Mouse (Mus musculus): Measurements from ENCODE around the gene Rae1.

The Rae1 gene

DNA sequence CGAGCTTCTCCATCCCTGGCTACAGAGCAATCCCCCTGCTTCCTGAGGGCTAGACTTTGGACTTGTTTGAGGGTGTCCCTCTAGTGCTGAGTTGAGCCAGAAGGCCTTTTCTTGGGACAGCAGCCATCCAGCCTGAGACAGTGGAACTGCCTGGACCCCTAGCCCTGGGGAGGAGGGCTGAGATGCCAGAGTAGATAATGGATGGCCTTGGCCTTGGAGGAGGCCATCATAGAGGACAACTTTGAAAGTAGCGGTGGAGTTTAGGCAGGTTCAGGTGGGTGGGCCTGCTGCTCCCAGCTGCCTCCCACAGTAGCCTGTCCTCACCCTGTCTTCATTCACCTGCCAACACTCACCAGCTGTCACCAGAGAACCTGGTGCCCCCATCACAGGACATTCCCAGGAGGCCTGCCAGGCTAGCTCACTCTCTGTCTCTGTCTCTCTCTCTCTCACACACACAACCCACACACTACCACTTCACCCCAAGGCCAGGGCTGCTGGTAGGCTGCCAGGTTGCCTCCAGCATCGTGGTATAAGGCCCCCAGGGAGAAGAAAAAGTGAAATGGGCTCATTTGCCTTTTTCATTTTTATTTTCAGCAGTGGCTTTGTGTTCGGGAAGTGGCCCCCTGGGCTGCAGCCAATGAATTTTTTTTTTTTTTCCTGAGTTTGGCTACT, 28.0 kb downstream of the Rae1 start:
- DNase-seq = no peak

- DNase-seq = no peak
Measured at GRCm38 (mm10) chr2:173028508-173029031, 28.7 kb downstream of the Rae1 start.

GRCm38 (mm10) chr2:173030591-173031338, 30.8 kb downstream of the Rae1 start:
- no peak for DNase-seq

- DNase-seq = no peak
Measured at GRCm38 (mm10) chr2:173033531-173033930, 33.6 kb downstream of the Rae1 start.

DNA sequence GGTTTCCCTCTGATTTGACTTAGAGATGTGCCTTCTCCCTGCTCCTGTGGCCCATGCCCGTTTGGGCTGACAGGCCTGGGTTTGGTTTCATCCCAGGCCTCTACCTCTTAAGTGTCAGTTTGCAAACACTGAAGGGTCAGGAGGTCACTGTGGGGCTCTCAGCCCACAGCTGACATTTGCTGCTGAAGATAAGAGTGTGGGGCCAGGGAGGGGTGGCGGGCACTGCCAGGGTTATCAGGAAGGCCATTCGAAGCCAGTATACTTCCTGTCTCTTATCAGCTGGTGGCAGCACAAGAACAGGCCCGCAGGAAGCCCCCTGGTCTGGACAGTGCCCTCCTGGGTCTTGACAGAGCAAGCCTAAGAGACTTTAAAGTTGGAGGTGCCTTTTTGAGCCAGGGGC, 35.1 kb downstream of the Rae1 start:
- DNase-seq = no peak

DNA sequence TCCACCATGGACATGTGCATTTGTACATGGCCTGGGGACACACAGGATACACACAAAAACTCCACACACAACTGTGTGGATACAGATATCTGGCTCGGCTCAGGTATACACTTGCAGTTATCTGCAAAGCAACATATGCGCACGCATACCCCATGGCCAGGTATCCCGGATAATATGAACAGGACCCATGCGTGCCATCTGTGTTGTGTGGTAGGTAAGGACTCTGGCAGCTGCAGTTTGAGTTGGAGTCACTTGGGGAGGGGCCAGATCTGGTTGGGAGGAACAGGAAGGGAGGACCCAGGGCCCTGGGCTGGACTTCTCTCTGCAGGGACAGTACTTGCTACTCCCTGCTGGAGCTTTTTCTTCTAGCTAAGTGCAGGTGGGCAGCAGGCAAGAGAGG, 35.7 kb downstream of the Rae1 start:
- DNase-seq = no peak

- DNase-seq = no peak
Measured at GRCm38 (mm10) chr2:173036055-173036454, 36.1 kb downstream of the Rae1 start.

DNA sequence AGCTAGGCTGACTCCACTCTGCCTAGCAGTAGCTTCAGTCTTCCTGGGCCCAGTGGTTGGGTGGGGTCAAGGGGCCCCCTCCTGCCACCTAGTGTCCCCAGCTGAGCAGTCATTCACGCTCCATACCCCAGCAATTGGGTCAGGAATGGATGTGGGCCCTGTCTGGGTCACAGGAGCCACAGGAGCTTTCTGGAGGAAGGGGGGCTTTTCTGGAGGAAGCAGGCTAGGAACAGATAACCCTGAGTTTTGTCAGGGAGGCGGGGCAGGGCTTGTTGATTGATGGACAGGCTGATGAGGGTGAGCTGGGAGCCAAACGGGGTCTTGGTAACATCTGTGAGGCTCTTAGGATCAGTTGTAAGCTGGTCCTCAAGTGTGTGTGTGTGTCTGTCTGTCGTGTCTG, 36.7 kb downstream of the Rae1 start:
- DNase-seq = no peak

DNA sequence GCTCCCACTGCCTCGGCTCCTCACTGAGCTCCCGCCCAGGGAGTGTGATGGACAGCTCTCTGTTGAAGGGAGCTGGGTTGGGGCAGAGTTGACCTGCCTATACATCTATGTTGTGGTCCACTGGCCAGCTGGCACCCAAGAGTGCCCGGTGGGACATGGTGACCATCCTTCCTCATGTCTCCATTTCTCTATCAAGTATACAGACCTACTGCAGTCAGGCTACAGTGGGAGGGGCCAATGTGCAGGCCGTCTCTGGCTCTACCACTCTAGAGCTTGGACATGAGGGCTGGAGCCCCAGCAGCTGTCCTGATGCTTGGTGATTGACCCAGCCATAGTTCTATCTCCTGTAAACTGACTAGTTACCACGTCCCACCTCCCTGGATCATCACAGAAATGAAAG, 37.4 kb downstream of the Rae1 start:
- no peak for DNase-seq

DNA sequence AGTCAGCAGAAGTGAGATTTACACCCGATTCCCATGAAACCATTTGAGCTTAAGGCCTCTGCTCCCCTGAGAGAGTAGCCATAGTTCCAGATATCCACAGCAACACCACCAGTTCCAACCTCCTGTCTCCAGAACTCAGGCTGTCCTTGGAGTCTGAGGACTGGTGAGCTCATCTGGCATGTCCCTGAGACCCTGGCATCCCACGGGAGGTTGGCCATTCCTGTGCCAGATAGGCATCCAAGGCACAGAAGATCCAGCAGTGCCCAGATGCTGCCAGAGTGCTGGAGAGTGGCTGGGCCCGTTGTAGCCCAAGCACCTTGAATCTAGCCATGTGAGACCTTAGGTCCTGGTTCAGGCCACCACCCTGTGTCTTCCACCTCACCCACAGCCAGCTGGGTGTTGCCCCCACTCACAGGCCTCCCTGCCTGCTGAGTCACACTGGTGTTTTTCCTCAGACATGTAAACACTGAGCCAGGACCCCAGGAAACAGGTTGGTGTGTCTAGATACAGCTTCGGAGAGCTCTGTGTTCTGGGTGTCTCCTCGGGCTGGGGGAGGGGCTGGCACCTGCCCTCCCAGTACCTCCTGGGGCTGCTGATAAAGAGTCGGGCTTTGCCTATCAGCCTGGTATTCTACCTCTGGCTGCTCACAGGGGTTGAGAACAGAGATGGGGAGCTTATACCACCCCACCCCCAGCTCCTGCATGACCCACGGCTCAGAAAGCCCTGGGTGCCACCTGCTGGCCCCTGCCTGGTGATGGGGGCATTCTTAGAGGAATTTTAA, 38.1 kb downstream of the Rae1 start:
- DNase-seq = no peak

DNA sequence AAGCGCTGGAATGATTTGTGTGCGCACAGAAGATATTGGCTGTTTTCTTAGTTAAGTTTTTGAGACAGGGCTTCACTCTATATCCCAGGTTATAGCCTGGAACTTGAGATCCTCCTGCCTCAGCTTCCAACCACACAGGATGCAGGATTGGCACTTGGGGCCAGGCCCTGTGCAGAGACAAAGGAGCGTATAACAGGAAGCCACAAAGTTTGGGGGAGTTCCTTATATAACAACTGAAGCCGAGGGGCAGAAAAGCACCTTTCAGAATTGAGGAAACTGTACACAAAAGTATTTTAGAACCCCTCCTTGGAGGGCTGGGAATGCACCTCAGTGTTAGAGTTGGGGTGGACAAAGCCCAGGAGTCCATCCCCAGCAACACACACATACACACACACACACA, 39.1 kb downstream of the Rae1 start:
- no peak for DNase-seq

- DNase-seq = no peak
Measured at GRCm38 (mm10) chr2:173040803-173041202, 40.9 kb downstream of the Rae1 start.

GRCm38 (mm10) chr2:173041242-173041641, 41.3 kb downstream of the Rae1 start:
- no peak for DNase-seq

GRCm38 (mm10) chr2:173041893-173042292, 42.0 kb downstream of the Rae1 start:
- no peak for DNase-seq

- DNase-seq = no peak
Measured at GRCm38 (mm10) chr2:173042504-173043162, 42.7 kb downstream of the Rae1 start.

DNA sequence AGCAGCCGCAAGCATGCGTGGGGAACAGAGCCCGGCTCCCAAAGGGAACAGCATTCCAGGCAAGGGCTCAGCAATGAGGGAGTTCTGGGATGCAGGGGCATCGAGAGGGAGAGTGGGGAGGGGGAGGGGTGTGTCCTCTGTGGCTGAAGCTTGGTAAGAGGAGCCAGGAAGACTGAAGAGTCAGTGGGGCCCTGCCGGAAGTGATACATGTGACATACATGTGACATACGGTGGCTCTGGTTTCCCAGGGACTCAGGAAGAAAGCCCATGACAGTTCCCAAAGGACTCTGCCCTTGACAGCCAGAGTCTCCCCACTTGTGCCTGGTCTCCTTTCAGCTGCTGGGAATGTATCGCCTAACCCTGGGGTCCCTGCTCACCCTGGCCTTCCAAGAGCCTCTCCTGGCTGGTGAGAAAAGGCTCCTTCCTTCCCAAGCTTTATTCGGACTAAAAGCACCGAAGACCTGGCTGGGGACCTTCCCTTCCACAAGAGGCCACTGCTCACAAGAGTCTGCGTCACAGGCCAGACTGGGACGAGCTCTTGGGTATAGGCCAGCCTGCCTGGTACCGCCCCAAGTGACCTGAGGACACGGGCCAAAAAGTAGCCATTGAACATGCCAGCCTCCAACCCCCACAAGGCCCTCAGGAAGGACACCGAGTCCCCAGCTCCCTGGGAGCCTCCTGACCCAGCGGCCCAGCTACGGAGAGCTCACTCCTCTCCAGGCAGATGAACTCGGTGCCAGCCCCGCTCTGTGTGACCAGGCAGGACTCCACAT, 44.5 kb downstream of the Rae1 start:
- DNase-seq = no peak

DNA sequence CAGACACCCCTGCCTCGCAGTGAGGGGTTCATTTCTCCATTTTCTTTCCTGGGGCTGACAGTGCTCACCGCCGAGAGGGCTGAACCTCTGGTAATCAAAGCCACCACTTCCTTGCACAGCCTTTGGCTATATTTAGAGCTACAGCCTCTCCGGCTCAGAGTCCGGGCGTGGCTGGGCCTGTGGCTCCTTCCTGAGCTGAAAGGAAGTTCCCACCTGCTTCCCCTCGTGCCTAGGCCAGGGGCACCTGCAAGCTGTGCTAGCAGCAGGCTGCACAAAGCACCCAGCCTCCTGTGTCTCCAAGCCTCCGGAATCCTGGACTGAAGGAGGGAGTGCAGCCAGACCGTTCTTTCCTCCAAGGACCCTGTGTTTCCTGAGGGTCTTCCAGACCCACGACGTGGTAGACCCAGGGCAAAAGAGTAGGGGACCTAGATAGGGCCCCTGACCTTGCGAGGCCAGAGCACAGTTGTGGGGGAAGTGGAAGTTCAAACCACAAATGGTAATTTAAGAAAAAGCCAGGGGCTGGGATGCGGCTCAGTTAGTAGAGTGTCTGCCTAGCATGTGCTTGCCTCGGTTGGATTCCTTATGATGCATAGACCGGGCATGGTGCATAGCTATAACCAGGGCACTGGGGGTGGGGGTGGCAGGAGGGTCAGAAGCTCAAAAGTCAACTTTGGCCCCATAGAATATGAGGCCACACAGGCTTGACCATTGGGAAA, 46.8 kb downstream of the Rae1 start:
- DNase-seq = no peak

- no peak for DNase-seq
Measured at GRCm38 (mm10) chr2:173047471-173047870, 47.6 kb downstream of the Rae1 start.

DNA sequence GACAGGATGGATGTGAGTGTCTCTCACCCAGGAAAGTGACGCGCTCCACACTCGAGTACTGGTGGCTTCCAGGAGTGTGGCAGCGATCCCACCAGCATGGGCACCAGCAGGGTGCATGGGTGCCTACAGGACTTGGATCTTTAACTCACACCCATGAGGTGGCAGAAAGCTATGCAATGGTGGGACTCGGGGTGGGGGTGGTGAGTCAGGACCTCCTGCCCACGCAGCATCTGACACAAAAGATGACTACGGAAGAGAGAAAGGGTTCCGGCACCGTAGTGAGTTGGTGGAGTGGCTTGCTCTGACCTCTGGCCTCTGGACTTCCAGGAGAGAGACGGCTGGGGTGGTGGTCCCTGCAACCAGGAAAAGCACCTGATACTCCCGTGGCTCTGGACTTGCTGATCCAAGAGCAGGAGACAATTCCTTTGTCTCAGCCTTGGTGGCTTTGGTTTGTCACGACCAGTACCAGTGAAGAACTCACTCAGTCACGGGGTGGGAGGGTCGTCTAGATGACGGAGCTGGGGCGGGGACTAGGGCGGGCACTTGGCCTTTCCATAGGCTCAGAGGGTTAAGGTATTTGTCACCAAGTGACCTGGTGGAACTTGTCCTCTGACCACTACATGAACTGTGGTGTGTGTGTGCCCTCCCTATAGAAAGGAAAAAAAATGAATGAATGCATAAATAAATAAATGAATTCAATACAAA, 48.3 kb downstream of the Rae1 start:
- DNase-seq = no peak

- DNase-seq = no peak
Measured at GRCm38 (mm10) chr2:173049231-173049630, 49.3 kb downstream of the Rae1 start.

GRCm38 (mm10) chr2:173049817-173050216, 49.9 kb downstream of the Rae1 start:
- DNase-seq = no peak
